9 mouse cellular contexts compared by ENCODE assay signal in the genomic region with DNA sequence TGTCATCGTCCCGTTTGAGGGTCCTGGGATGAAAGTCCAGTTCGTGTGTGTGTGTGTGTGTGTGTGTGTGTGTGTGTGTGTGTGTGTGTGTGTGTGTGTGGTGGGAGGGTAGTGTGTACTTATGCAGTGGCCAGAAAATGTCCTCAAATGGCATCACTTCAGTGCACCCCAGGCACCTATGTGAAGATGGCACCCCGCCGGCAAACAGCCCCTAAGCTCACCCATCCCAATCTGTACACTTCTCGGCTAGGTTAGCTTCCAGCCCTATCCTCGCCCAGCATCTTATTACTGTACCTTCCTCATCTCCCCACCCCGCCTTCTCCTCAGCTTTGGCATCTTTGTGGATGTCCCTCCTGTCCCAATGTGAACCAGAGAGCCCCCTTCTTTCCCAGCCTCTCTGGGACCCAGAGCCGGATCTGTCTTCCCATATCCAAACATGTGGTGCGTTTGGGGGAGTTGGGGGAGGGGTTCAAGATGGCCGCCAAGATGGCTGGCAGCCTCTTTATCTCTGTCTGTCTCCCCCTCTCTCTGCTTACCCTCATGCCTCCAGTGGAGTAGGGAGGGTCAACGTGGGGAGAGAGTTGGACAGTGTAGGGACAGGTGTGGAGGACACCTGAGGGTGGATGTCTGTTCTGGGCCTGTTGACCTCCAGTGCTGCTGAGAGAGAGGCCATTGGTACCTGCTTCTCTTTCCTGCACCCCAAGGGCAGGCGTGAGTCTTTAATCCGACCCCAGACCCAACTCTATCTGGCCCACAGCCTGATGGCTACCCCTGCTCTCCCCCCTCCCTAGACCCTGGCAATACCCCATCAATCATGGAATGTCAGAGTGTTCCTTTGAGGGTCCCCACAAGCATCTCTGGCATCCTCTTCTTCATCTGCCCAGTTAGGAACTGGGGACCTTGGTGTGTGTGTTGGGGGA. TPM values are rescaled to one million over a fixed set of nuclear protein-coding genes. Genes with fewer than 3 reads are reported as not detected.
DNase-seq lines count a peak whose midpoint lies in the region; ATAC-seq and TF ChIP-seq lines count a peak whose summit lies in the region.
"Had no signal": no experiment of that assay in that cellular context is flagged by ENCODE, and none has a peak within 500 bp of the region (broad histone marks: within the 10 kb centered on the region; RNA-seq: fewer than 3 reads in every experiment).

No protein-coding gene starts in this region.

- 24% methylated on average over 14 of the region's 14 CpGs for whole genome bisulfite sequencing in heart, embryonic 14.5 days
- WGBS in liver, embryonic 12.5 days (ENCODE audit: insufficient replicate concordance), result 19% methylated on average over 14 of the region's 14 CpGs
- WGBS in stomach, embryonic 16.5 days, result 16% methylated on average over 14 of the region's 14 CpGs

- no peaks in the 10 kb centered on the region for H3K36me3 ChIP-seq in heart, embryonic 14.5 days (ENCODE audit: control insufficient read depth, insufficient read depth, low read length)
- peaks cover 12% of the 10 kb centered on the region for H3K36me3 ChIP-seq in ES-Bruce4 (ENCODE audit: control insufficient read depth, insufficient read depth, low read length, poor library complexity, severe bottlenecking)
- H3K36me3 ChIP-seq in liver, embryonic 12.5 days, result no peaks in the 10 kb centered on the region
- no peaks in the 10 kb centered on the region for H3K36me3 ChIP-seq in stomach, embryonic 16.5 days (ENCODE audit: control insufficient read depth, insufficient read depth, low read length)

- no peak for DNase-seq in heart, adult 11 months
- no peak for DNase-seq in adrenal gland, adult 8-10 months
- DNase-seq in thymus, postnatal 4 days, result no peak

- 0 out of 2 replicates have a peak, but pooled peaks cover under 1% of the 10 kb centered on the region for H3K27me3 ChIP-seq in heart, embryonic 14.5 days (ENCODE audit: control insufficient read depth, insufficient read depth, low read length)
- H3K27me3 ChIP-seq in ES-Bruce4 (ENCODE audit: control insufficient read depth, insufficient read depth, low read length, poor library complexity, severe bottlenecking), result no peaks in the 10 kb centered on the region
- peaks cover 63% of the 10 kb centered on the region for H3K27me3 ChIP-seq in liver, embryonic 12.5 days (replicated peaks)
- no peaks in the 10 kb centered on the region for H3K27me3 ChIP-seq in stomach, embryonic 16.5 days (ENCODE audit: control insufficient read depth, insufficient read depth, low read length)
- H3K27me3 ChIP-seq: Patski had no signal

- no peak overlapping the region for H3K27ac ChIP-seq in heart, embryonic 14.5 days (replicated peaks in 1 of 2; ENCODE audit: control insufficient read depth in 1 of 2, insufficient read depth in 1 of 2, low read depth in 2 of 2, low read length in 2 of 2)
- peak overlapping the region; percentile 4; the same call in 1 of the 2 replicates for H3K27ac ChIP-seq in ES-Bruce4 (ENCODE audit: insufficient read depth, low read length)
- no peak overlapping the region for H3K27ac ChIP-seq in embryonic fibroblast, embryonic 13.5 days (ENCODE audit: insufficient read depth, low read length)
- H3K27ac ChIP-seq in liver, embryonic 12.5 days, result no peak overlapping the region
- no peak overlapping the region for H3K27ac ChIP-seq in stomach, embryonic 16.5 days (ENCODE audit: low read length)

- peak overlapping the region; percentile 89 for H3K9ac ChIP-seq in heart, embryonic 14.5 days (ENCODE audit: low read length)
- H3K9ac ChIP-seq in ES-Bruce4 (ENCODE audit: low read depth, poor library complexity, severe bottlenecking), result peak overlapping the region; percentile 97
- peak overlapping the region; percentile 76; the same call in 1 of the 2 replicates for H3K9ac ChIP-seq in liver, embryonic 12.5 days
- peak overlapping the region; percentile 88 for H3K9ac ChIP-seq in stomach, embryonic 16.5 days (ENCODE audit: low read length)

- H3K4me2 ChIP-seq in heart, embryonic 14.5 days (ENCODE audit: low read length), result peak overlapping the region; percentile 99
- H3K4me2 ChIP-seq in liver, embryonic 12.5 days, result peak overlapping the region; percentile 94
- H3K4me2 ChIP-seq in stomach, embryonic 16.5 days (ENCODE audit: low read depth, low read length), result peak overlapping the region; percentile 95

- no peak for TF ChIP-seq POLR2A in ES-Bruce4 (IDR thresholded peaks at IDR 0.05; ENCODE audit: insufficient read depth, low read length)
- TF ChIP-seq POLR2A in embryonic fibroblast, embryonic 13.5 days (IDR thresholded peaks at IDR 0.05; ENCODE audit: low read depth, low read length), result no peak

- no peak for TF ChIP-seq EP300 in ES-Bruce4 (IDR thresholded peaks at IDR 0.05; ENCODE audit: insufficient read depth, low read depth, low read length)

- ATAC-seq in heart, embryonic 14.5 days (ENCODE audit: insufficient number of reproducible peaks, insufficient read depth, low FRiP score, low read depth), result no peak
- ATAC-seq in liver, embryonic 12.5 days, result no peak
- no peak for ATAC-seq in stomach, embryonic 16.5 days (ENCODE audit: insufficient read depth, low FRiP score)
- ATAC-seq: Patski had no signal

- no peaks in the 10 kb centered on the region for H3K9me3 ChIP-seq in heart, embryonic 14.5 days (ENCODE audit: control insufficient read depth, low read length)
- H3K9me3 ChIP-seq in ES-Bruce4 (replicated peaks; ENCODE audit: control insufficient read depth, insufficient read depth, low read length, poor library complexity, severe bottlenecking), result no peaks in the 10 kb centered on the region
- H3K9me3 ChIP-seq in liver, embryonic 12.5 days (replicated peaks), result no peaks in the 10 kb centered on the region
- H3K9me3 ChIP-seq in stomach, embryonic 16.5 days (replicated peaks; ENCODE audit: control insufficient read depth, low read length), result no peaks in the 10 kb centered on the region

- H3K4me1 ChIP-seq in heart, embryonic 14.5 days (ENCODE audit: control insufficient read depth in 2 of 2, insufficient read depth in 2 of 2, low read length in 2 of 2), result peaks cover 41 to 51% of the 10 kb centered on the region in 2 experiments
- peaks cover 6% of the 10 kb centered on the region for H3K4me1 ChIP-seq in ES-Bruce4 (ENCODE audit: control insufficient read depth, insufficient read depth, low read length)
- H3K4me1 ChIP-seq in embryonic fibroblast, embryonic 13.5 days (ENCODE audit: control insufficient read depth, insufficient read depth, low read length), result peaks cover 6% of the 10 kb centered on the region
- peaks cover 84% of the 10 kb centered on the region for H3K4me1 ChIP-seq in liver, embryonic 12.5 days
- peaks cover 26% of the 10 kb centered on the region for H3K4me1 ChIP-seq in stomach, embryonic 16.5 days (ENCODE audit: control insufficient read depth, insufficient read depth, low read length)

- peak overlapping the region; percentile 93 to 95 for H3K4me3 ChIP-seq in heart, embryonic 14.5 days (ENCODE audit: control insufficient read depth in 1 of 2, insufficient read depth in 1 of 2, low read depth in 1 of 2, low read length in 2 of 2)
- peak overlapping the region; percentile 79 for H3K4me3 ChIP-seq in ES-Bruce4 (ENCODE audit: low read depth, low read length)
- H3K4me3 ChIP-seq in embryonic fibroblast, embryonic 13.5 days (ENCODE audit: insufficient read depth, low read length), result peak overlapping the region; percentile 59
- H3K4me3 ChIP-seq in liver, embryonic 12.5 days, result peak overlapping the region; percentile 70
- peak overlapping the region; percentile 86 for H3K4me3 ChIP-seq in stomach, embryonic 16.5 days (replicated peaks; ENCODE audit: low read length)

- no peak for TF ChIP-seq CTCF in ES-Bruce4 (IDR thresholded peaks at IDR 0.05; ENCODE audit: low read depth, low read length)
- TF ChIP-seq CTCF in embryonic fibroblast, embryonic 13.5 days (IDR thresholded peaks at IDR 0.05; ENCODE audit: borderline replicate concordance, insufficient read depth, low read length), result no peak

RNA-seq across cellular contexts. Expression of a gene that starts 1.9 kb away (rescaled TPM):
- polyA plus RNA-seq in heart, embryonic 14.5 days (2014; fragmentation: Nextera tagmentation; extraction: Ambion mirVana), result 10.4 and 13.0 TPM in 2 replicates
- 64.0 and 64.7 TPM in 2 replicates for polyA plus RNA-seq in ES-Bruce4 (2011; ENCODE audit: insufficient read depth, insufficient read length, low read depth, missing spikeins)
- polyA plus RNA-seq in embryonic fibroblast, embryonic 13.5 days (2011; ENCODE audit: insufficient read length, low read depth, missing spikeins), result 67.4 and 95.4 TPM in 2 replicates
- polyA plus RNA-seq in liver, embryonic 12.5 days (2016; fragmentation: Nextera tagmentation; extraction: Ambion mirVana), result 4.9 and 5.3 TPM in 2 replicates
- polyA plus RNA-seq in stomach, embryonic 16.5 days (2015; fragmentation: Nextera tagmentation; extraction: Ambion mirVana), result 12.6 and 13.2 TPM in 2 replicates
- total RNA-seq in adrenal gland, adult 8-10 months (2022), result 100 to 1,000 TPM in 3 of 4 experiments, 10 to 100 TPM in 1; 90.5 to 113 (median 105) TPM

RNA-seq across cellular contexts. Expression of a gene that starts 53.2 kb away (rescaled TPM):
- 0.51 and 0.66 TPM in 2 replicates for polyA plus RNA-seq in heart, embryonic 14.5 days (2014; fragmentation: Nextera tagmentation; extraction: Ambion mirVana)
- polyA plus RNA-seq in ES-Bruce4 (2011; ENCODE audit: insufficient read depth, insufficient read length, low read depth, missing spikeins), result 0.47 and 0.78 TPM in 2 replicates
- polyA plus RNA-seq in embryonic fibroblast, embryonic 13.5 days (2011; ENCODE audit: insufficient read length, low read depth, missing spikeins), result not detected in 2 replicates
- 0.15 and 0.16 TPM in 2 replicates for polyA plus RNA-seq in liver, embryonic 12.5 days (2016; fragmentation: Nextera tagmentation; extraction: Ambion mirVana)
- 0.39 and 0.67 TPM in 2 replicates for polyA plus RNA-seq in stomach, embryonic 16.5 days (2015; fragmentation: Nextera tagmentation; extraction: Ambion mirVana)
- 1 to 10 TPM; 1.5 to 2.2 (median 1.9) TPM for total RNA-seq in adrenal gland, adult 8-10 months (2022)

RNA-seq across cellular contexts. Expression of a gene that starts 53.5 kb away (rescaled TPM):
- polyA plus RNA-seq in heart, embryonic 14.5 days (2014; fragmentation: Nextera tagmentation; extraction: Ambion mirVana), result 57.2 and 60.7 TPM in 2 replicates
- 26.3 and 29.3 TPM in 2 replicates for polyA plus RNA-seq in ES-Bruce4 (2011; ENCODE audit: insufficient read depth, insufficient read length, low read depth, missing spikeins)
- 16.6 and 17.2 TPM in 2 replicates for polyA plus RNA-seq in embryonic fibroblast, embryonic 13.5 days (2011; ENCODE audit: insufficient read length, low read depth, missing spikeins)
- 113 and 116 TPM in 2 replicates for polyA plus RNA-seq in liver, embryonic 12.5 days (2016; fragmentation: Nextera tagmentation; extraction: Ambion mirVana)
- polyA plus RNA-seq in stomach, embryonic 16.5 days (2015; fragmentation: Nextera tagmentation; extraction: Ambion mirVana), result 49.4 and 53.1 TPM in 2 replicates
- total RNA-seq in adrenal gland, adult 8-10 months (2022), result 1 to 10 TPM; 1.1 to 2.7 (median 1.8) TPM
